Mouse (Mus musculus): Measurements from ENCODE around the gene Alx3. TPM values are rescaled to one million over a fixed set of nuclear protein-coding genes. Genes with fewer than 3 reads are reported as not detected.

Gene Alx3
- 1 to 10 TPM in 2 of 4 experiments, under 1 TPM in 2; 0.53 to 2.4 (median 0.82) TPM for total RNA-seq (2022)

- DNase-seq (ENCODE audit: low spot score in 2 of 2): no peak
Observed at GRCm38 (mm10) chr3:107594662-107595263, at the start of gene Alx3. TSS of gene Alx3 (plus strand) at chr3:107595031.

- no peak for DNase-seq (ENCODE audit: low spot score in 2 of 2)
Observed at GRCm38 (mm10) chr3:107545278-107545677, 49.6 kb upstream of the Alx3 start.

- no peak for DNase-seq (ENCODE audit: low spot score in 2 of 2)
Observed at GRCm38 (mm10) chr3:107545716-107546412, 49.0 kb upstream of the Alx3 start.

GRCm38 (mm10) chr3:107546956-107547355, 47.9 kb upstream of the Alx3 start:
- no peak for DNase-seq (ENCODE audit: low spot score in 2 of 2)

- DNase-seq (ENCODE audit: low spot score in 2 of 2): peak in 1 of 2 experiments; percentile 47
Observed at GRCm38 (mm10) chr3:107550409-107551049, 44.3 kb upstream of the Alx3 start.

- no peak for DNase-seq (ENCODE audit: low spot score in 2 of 2)
Observed at GRCm38 (mm10) chr3:107554842-107555241, 40.0 kb upstream of the Alx3 start, which contains the start of gene Ubl4b. TSS of gene Ubl4b (minus strand) at chr3:107555073.

- no peak for DNase-seq (ENCODE audit: low spot score in 2 of 2)
Observed at GRCm38 (mm10) chr3:107558740-107559139, 36.1 kb upstream of the Alx3 start.

GRCm38 (mm10) chr3:107559183-107559582, 35.6 kb upstream of the Alx3 start:
- DNase-seq (ENCODE audit: low spot score in 2 of 2): peak in 1 of 2 experiments; percentile 31

- no peak for DNase-seq (ENCODE audit: low spot score in 2 of 2)
Observed at GRCm38 (mm10) chr3:107562104-107562503, 32.7 kb upstream of the Alx3 start.

GRCm38 (mm10) chr3:107562591-107562990, 32.2 kb upstream of the Alx3 start:
- DNase-seq (ENCODE audit: low spot score in 2 of 2): no peak

- no peak for DNase-seq (ENCODE audit: low spot score in 2 of 2)
Observed at GRCm38 (mm10) chr3:107563880-107564279, 31.0 kb upstream of the Alx3 start.

- DNase-seq (ENCODE audit: low spot score in 2 of 2): no peak
Observed at GRCm38 (mm10) chr3:107565331-107565730, 29.5 kb upstream of the Alx3 start.

- no peak for DNase-seq (ENCODE audit: low spot score in 2 of 2)
Observed at GRCm38 (mm10) chr3:107567766-107568165, 27.1 kb upstream of the Alx3 start.

GRCm38 (mm10) chr3:107568721-107569120, 26.1 kb upstream of the Alx3 start:
- DNase-seq (ENCODE audit: low spot score in 2 of 2): no peak

- DNase-seq (ENCODE audit: low spot score in 2 of 2): no peak
Observed at GRCm38 (mm10) chr3:107571205-107571604, 23.6 kb upstream of the Alx3 start.

GRCm38 (mm10) chr3:107576807-107577206, 18.0 kb upstream of the Alx3 start:
- DNase-seq (ENCODE audit: low spot score in 2 of 2): no peak

GRCm38 (mm10) chr3:107577810-107578390, 16.9 kb upstream of the Alx3 start:
- no peak for DNase-seq (ENCODE audit: low spot score in 2 of 2)

GRCm38 (mm10) chr3:107579466-107579865, 15.4 kb upstream of the Alx3 start:
- peak in 1 of 2 experiments; percentile 57 for DNase-seq (ENCODE audit: low spot score in 2 of 2)

GRCm38 (mm10) chr3:107581103-107582010, 13.5 kb upstream of the Alx3 start:
- no peak for DNase-seq (ENCODE audit: low spot score in 2 of 2)

GRCm38 (mm10) chr3:107582130-107582874, 12.5 kb upstream of the Alx3 start:
- DNase-seq (ENCODE audit: low spot score in 2 of 2): no peak
